Mouse (Mus musculus) right cerebral cortex, adult 2 months (tissue): ENCODE measurements at regions not wholly inside any gene's neighbourhood (a gene's known extent, or its start where the extent isn't known, plus 50 kb on each side); places are given as distances from the start of the nearest gene placed in this dataset.

Experiments used
- DNase-seq, 2 experiments: peaks; one replicate each; pipeline ENCODE4 v3.0.0; 2021 to 2022; ENCODE audit warnings: low spot score in 2 of 2

DNA sequence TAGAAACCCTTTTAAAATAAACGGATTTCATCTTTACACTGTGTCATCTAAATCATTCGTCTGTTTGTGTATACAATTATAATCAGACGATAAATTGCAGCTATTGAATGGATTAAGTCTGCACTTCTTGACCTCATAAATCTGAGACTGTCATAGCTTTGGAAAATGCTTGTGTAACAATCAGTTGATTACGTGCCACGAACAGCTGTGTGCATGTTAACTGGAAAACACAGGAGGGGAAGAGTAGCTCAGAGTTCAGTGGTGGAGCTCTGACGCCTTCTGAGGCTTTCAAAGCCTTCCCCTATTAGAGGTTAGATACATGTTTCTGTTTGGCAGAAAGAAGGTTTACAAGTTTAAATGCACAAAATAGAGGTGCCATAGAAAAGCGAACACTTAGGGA, 109.7 kb upstream of the Gm765 start:
- no peak for DNase-seq

DNA sequence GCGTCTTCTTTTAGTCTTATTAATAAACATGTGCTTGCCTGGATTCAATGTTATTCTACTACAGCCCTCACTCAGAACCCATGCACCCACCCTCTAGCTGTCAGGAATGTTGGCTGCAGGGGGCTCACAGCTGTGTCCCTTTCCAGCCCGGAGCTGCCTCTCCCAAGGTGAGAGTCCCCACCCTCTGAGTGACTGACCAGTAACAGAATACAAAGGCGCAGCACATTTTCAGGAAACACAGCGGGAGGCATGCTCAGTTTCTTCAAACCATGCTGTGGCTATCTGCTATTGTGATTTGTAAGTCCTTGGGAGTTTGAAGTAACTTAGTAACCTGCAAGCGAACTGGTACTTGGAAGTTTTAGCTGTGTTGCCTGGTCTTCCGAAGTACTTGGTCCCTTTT, 93.1 kb upstream of the Gm765 start:
- DNase-seq: no peak

DNA sequence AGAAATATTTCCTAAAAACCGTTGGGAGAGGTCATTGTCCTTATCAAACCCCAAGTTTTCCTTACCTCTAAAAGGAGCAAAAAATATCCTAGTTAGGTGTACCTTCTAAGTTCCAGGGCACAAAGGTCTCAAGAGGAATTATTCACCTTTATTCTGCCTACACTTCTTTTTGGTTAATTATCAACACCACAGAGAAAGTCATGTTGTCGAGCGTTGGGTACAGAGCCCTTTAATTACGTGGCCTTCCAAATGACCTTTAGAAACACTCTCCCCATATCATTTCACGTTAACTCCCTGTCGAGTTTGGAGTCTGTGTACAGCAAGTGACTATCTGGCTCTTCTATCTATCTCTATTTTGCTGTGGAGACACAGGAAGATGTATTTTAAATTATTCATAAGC, 90.7 kb upstream of the Gm765 start:
- DNase-seq: no peak

DNA sequence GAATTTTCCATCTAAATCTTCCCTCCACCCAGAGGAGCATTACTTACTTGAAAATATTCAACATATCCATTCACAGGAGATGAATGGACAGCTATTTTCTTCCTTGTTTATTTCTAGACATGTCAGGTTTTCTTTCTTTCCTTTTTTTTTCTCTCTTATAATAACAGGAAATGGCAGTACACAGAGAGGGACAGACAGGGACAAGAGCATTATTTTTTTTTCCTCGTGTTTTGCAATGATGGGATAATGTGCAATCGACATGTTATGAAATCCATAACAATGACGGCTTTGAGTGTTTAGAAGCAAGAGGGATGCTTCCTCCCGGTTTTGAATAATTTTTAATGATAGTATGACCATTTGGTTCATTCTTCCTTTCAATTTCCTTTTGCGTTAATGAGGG, 86.6 kb upstream of the Gm765 start:
- DNase-seq: no peak

DNA sequence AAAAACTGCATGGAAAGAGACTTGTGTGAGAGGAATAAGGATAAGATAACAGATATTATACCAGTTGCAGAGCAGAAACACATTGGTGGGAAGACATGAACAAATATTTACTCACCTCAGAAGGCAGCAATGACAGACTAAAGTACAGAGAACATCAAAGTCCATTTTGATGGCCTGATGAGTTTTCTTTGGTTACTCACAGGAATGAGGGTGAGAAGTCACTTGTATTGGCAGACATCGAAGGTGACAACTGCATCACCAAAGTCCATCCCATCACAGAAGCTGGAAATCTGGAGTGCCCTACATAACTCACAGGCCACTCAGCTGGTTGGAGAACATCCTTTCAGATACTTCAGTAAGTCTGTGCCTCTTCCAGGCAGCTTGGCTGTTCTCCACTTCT, 60.1 kb upstream of the Gm765 start:
- DNase-seq: no peak

DNA sequence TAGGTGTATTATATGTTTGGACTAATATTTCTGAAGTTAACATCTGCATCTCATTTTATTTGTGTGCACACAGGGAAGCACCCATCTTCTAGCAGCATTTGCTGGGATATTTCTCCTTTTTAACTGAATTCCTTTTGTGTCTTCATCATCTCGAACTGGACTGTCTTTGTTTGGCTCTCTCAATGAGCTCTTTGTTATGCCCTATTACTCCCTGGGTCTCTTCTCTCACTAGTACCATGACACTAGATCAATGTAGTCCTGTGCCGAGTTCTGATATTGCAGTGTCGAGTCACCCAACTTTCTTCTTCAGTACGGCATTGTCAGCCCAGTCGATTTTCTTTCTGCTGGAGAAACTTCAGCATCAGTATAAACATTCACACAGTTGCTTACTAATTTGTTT, 52.0 kb upstream of the Gm765 start:
- DNase-seq: no peak
